Mouse (Mus musculus) mouse trophoblast stem cell (cell line): ENCODE data around the gene Slc23a2.

Source experiments
- in situ Hi-C, 2 experiments: fragments of 300-500 bp; cut with MseI, MboI; formaldehyde crosslinking; loops; 2 replicates in 1 of 2; 3 replicates in 1 of 2; pipeline ENCODE4 v1.15.1; 2025

Slc23a2 gene

DNA sequence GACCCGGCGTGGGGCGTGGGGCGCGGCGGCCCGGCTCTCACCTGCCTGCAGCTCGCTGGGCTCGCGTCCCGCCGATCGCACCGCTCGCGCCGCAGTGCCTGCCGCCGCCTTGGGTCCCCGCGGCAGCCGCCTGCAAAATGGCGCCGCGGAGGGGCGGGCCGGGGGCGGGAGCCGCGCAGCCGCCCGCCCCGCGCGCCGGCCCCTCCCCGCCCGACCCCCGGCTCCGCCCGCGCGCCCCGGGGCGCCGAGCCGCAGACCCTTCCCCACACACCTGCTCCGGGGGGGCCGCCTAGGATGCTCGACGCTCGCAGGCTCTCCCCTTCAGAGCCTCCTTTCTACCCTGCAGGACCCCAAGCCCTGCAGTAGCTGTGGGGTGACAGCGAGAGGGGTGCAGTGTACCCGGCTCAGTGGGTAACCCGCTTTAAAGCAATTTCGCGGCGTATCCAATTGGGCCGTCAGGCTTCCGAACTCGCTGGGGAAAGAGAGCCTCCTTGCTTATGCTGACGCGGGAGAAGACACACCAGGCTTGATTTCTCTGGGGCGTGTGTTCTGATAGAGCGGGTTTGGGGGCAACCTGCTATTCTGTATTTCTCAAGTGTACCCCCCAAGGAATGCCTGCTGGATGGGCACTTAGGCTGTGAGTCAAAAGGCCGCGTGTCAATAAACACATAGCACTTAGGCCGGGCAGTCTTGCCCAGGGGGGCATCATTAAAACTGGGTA is at the start of gene Slc23a2:
Slc23a2 (minus strand) TSS at position 138 of the 721 bp plus-strand sequence.
- in situ Hi-C loops: loop anchor here (5.0 kb wide), 2 partner anchors 92 to 97 kb away; no protein-coding TSS in a partner anchor

GRCm38 (mm10) chr2:132190602-132191161 is 45.8 kb upstream of the Slc23a2 start:
- in situ Hi-C loops: no loop called here

DNA sequence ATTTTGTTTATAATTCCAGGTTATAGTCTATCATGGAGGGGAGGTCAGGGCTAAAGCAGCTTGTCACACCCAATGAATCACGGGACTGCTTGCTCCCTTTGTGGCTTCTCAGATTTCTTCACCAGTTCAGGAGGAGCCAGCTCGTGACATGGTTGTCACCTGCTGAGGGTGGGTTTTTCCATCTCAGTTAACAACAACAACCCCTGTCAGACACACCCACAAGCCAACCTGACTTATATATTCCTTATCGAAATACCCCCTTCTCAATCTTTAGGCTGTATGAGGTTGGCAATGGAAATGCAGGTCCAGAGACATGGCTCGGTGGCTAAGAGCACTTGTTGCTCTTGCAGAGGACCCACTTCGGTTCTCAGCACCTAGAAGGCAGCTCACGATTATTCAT is 39.0 kb upstream of the Slc23a2 start:
- in situ Hi-C loops: no loop called here

GRCm38 (mm10) chr2:132180463-132181205 is 35.7 kb upstream of the Slc23a2 start:
- in situ Hi-C loops: no loop called here

- in situ Hi-C loops: no loop called here
Observed at GRCm38 (mm10) chr2:132179371-132179770, 34.5 kb upstream of the Slc23a2 start.

GRCm38 (mm10) chr2:132177406-132177805 is 32.5 kb upstream of the Slc23a2 start:
- in situ Hi-C loops: no loop called here

- in situ Hi-C loops: no loop called here
Observed at GRCm38 (mm10) chr2:132176289-132176848, 31.5 kb upstream of the Slc23a2 start.

DNA sequence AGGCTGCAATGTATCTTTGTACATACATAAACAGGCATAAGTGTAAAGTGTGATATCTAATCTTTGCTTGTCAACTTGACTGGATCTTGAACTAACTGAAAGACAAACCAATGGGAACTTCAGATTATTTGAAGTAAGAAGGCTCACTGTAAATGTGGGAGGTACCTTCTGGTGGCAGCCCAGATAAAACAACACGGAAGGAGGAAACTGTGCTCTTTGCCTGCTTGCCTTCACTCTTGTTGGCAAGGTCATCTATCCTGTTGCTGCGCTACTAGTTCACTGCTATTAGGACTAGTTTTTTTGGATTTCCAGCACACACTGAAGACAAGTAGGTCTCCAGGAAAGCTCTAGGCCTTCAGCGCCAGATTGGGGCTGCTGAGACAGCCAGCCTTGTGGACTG is 29.1 kb upstream of the Slc23a2 start:
- in situ Hi-C loops: no loop called here

DNA sequence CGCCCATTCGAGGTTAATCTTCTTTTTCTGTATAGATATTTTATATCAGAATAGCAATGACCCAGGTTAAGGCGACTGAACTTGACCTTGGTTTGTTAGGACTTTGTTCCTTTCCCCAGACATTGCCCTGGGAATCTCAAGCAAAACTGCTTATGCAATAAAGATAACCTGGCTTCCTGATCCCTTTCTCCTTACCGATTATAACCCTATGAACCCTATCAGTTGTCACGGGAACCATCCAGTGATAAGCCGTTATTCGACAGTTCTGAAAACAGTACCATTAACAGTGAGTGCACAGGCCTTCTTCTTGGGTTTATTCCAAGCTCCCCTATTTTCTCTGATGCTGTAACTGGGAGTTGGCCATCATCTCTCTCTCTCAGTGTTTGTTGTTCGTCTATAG is 27.0 kb upstream of the Slc23a2 start:
- in situ Hi-C loops: no loop called here

- in situ Hi-C loops: no loop called here
Observed at GRCm38 (mm10) chr2:132169150-132169549, 24.2 kb upstream of the Slc23a2 start.

DNA sequence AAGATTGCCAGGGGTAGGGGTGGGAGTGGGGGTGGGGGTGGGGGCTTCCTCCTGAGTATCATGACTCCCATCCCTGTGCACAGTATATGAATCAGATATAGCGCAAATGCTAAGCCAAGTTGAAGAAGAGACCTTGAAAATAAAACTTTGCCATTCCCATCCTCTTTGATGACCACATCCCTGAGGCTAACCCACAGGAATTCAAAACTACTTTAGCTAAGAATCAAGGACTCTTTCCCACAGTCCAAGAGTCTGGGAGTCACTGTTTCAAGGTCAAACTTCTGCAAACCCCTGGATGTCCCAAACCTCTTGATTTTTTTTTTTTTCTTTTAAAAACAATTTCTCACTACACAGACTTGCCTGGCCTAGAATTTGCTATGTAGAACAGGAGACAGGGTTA is 18.7 kb upstream of the Slc23a2 start:
- in situ Hi-C loops: no loop called here

- in situ Hi-C loops: no loop called here
Observed at GRCm38 (mm10) chr2:132157482-132157881, 12.6 kb upstream of the Slc23a2 start.

- in situ Hi-C loops: no loop called here
Observed at GRCm38 (mm10) chr2:132152670-132153069, 7.8 kb upstream of the Slc23a2 start.

- in situ Hi-C loops: no loop called here
Observed at GRCm38 (mm10) chr2:132151592-132151991, 6.7 kb upstream of the Slc23a2 start.

DNA sequence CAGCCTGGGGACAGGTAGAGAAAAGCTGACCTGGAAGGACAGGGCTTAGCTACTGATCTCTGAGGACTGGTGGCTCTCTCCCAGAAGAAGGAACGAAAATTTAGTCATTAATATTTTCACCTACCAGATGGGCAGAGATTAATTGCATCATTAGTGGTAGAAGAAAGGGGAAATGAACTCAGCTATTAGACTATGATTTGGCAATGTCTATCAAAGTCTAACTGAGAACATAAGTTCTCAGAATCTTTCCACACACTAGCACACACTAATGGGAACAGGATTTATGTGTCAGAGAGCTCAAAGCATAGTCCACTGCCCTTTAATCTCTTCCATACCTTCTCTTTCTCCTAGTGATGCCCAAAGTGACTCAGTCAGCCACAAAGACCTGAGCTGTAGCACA is 6.0 kb upstream of the Slc23a2 start:
- in situ Hi-C loops: no loop called here

DNA sequence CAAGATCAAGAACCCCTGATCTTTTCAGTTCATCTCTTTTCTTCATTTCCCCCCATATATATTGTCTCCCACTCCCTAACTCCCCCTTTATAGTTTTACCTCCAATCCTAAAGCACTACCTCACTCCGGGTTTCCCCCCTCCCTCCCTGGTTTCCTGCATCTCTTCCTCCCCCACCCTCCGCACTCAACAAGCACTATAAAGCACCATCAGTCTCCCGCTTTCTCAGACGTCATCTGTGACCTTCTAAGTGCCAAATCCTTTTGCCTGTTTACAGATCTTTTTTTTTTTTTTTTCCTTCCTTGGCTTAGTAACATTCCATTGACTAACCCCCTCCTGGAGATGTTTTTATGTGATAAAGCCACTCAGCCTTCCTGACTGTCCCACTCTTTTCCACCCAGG is 1.6 kb upstream of the Slc23a2 start:
- in situ Hi-C loops: no loop called here

- in situ Hi-C loops: loop anchor here (5.0 kb wide), 2 partner anchors 93 to 98 kb away; no protein-coding TSS in a partner anchor
Observed at GRCm38 (mm10) chr2:132143943-132144927, 673 bp downstream of the Slc23a2 start.

DNA sequence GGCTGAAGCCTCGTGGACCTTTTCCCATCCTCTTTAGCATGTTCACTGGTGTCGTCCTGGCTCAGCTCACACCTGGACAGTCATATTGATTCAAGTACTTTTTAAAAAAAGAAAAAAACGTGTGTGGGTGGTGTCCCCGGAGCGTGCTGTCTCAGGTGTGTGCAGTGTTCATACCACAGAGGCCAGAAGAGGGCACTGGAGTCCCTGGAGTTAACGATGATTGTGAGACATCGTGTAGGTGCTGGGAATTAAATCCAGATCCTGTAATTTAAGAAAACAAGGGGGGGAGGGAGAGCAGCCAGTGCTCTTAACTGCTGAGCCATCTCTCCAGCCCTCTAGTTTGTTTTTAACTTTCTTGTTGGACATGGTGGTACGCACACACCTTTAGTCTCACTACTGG is 2.3 kb downstream of the Slc23a2 start:
- in situ Hi-C loops: loop anchor here (5.0 kb wide), 2 partner anchors 95 to 100 kb away; no protein-coding TSS in a partner anchor

- in situ Hi-C loops: loop anchor here (5.0 kb wide), 2 partner anchors 97 to 102 kb away; no protein-coding TSS in a partner anchor
Observed at GRCm38 (mm10) chr2:132140536-132140935, 4.4 kb downstream of the Slc23a2 start.

- in situ Hi-C loops: no loop called here
Observed at GRCm38 (mm10) chr2:132139099-132139498, 5.8 kb downstream of the Slc23a2 start.
